In the genomic region with DNA sequence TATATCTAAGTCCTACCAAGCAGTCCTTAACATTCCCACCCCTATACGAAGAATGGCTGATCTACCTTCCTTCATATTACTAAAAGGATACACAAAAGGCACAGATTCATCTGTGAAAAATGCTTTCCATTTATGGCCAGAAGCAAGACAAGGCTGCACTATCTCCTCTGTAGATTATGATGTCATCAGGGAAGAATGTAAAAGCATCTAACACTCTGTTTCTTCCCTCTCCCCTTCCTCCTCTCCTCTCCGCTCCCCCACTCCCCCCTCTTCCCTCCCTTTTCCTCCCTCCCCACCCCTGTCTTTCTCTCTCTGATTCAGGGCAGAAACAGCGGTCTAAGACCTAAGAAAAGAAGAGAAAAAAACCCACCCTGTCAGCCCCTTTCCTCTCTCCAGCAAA, we compare ENCODE assay signal across 29 mouse cellular contexts. TPM values are rescaled to one million over a fixed set of nuclear protein-coding genes. Genes with fewer than 3 reads are reported as not detected.
"Had no signal": no experiment of that assay in that cellular context is flagged by ENCODE, and none has a peak within 500 bp of the region (broad histone marks: within the 10 kb centered on the region; RNA-seq: fewer than 3 reads in every experiment).

Gene 1700009N14Rik, plus strand, starts transcription at position 227 of the 400 bp plus-strand sequence.

- DNase-seq: gastrocnemius, adult 2 months; gastrocnemius, postnatal 10 days; gastrocnemius, postnatal 25 days; heart, adult 18-20 months; heart, postnatal 10 days; heart, postnatal 4 days; kidney, adult 18-20 months; kidney, adult 8-10 months; kidney, postnatal 10 days; kidney, postnatal 36 days; layer of hippocampus, adult 9-11 months; layer of hippocampus, postnatal 36 days; left cerebral cortex, postnatal 4 days had no signal

- H3K4me1 ChIP-seq: heart, embryonic 10.5 days; hindbrain, embryonic 10.5 days; hindbrain, embryonic 12.5 days; intestine, embryonic 15.5 days; limb, embryonic 13.5 days; limb, embryonic 15.5 days; liver, embryonic 12.5 days had no signal

- H3K36me3 ChIP-seq: heart, embryonic 10.5 days; heart, embryonic 12.5 days; hindbrain, embryonic 10.5 days; hindbrain, embryonic 12.5 days; intestine, embryonic 15.5 days; limb, embryonic 13.5 days; limb, embryonic 15.5 days; liver, embryonic 12.5 days had no signal

- H3K27ac ChIP-seq: gastrocnemius, adult 2 months; heart, embryonic 10.5 days; hindbrain, embryonic 10.5 days; hindbrain, embryonic 12.5 days; hindbrain, embryonic 14.5 days; intestine, embryonic 15.5 days; limb, embryonic 13.5 days; limb, embryonic 15.5 days; liver, embryonic 12.5 days had no signal

- H3K4me3 ChIP-seq: gastrocnemius, adult 2 months; heart, embryonic 10.5 days; heart, embryonic 12.5 days; hindbrain, embryonic 10.5 days; hindbrain, embryonic 12.5 days; intestine, embryonic 15.5 days; limb, embryonic 13.5 days; limb, embryonic 15.5 days; liver, embryonic 12.5 days had no signal

- H3K27me3 ChIP-seq: heart, embryonic 12.5 days; hindbrain, embryonic 12.5 days; intestine, embryonic 15.5 days; limb, embryonic 13.5 days; limb, embryonic 15.5 days; liver, embryonic 12.5 days had no signal

RNA-seq across cellular contexts. Expression of gene 1700009N14Rik, which starts in this region (rescaled TPM):
- polyA plus RNA-seq: heart, embryonic 12.5 days; hindbrain, embryonic 10.5 days; hindbrain, embryonic 12.5 days; hindbrain, embryonic 14.5 days; hindbrain, embryonic 16.5 days; inflammation-experienced regulatory T-cells, adult 6 months; kidney, embryonic 14.5 days; kidney, embryonic 16.5 days; large intestine, adult 2 months; limb, embryonic 11.5 days; limb, embryonic 15.5 days; liver, adult 2 months; liver, embryonic 12.5 days had no signal
